Mouse (Mus musculus) forebrain, embryonic 14.5 days (tissue): Measurements from ENCODE around the gene Msmp. TPM values are rescaled to one million over a fixed set of nuclear protein-coding genes. Genes with fewer than 3 reads are reported as not detected.

Source experiments
- microRNA-seq: library from miRNA; unstranded; fragments of <30 nt; microRNA quantifications from one replicate; pipeline ENCODE4, GENCODE M21; 2016
- polyA plus RNA-seq: library from polyadenylated mRNA; unstranded; fragments of >200 nt; fragmentation: Nextera tagmentation; extraction: Ambion mirVana; gene quantifications from 2 replicates; pipeline ENCODE4 v1.2.1, GENCODE M21; 2014

Gene Msmp
- polyA plus RNA-seq, 1 experiment from 2014 or later, result 0.37 TPM

Small RNA genes lying within 50 kb of the gene (microRNA-seq; reads per million reads assigned to microRNA genes)
- not detected for gene Gm25262

Other genes with a start within 250 kb of the Msmp start
- 47.8 and 58.4 TPM in 2 replicates for gene Rusc2, start 202.5 kb downstream of the Msmp start, polyA plus RNA-seq
- 0.29 and 0.73 TPM in 2 replicates for gene Fam166b, start 155.4 kb downstream of the Msmp start, polyA plus RNA-seq
- 10.2 and 12.1 TPM in 2 replicates for gene Tesk1, start 142.6 kb downstream of the Msmp start, polyA plus RNA-seq
- 6.7 and 8.8 TPM in 2 replicates for gene Cd72, start 129.9 kb downstream of the Msmp start, polyA plus RNA-seq
- not detected in 2 replicates for gene Sit1, start 100.8 kb downstream of the Msmp start, polyA plus RNA-seq
- gene Ccdc107, start 91.6 kb downstream of the Msmp start, polyA plus RNA-seq, result 68.7 and 69.1 TPM in 2 replicates
- gene Arhgef39, start 84.8 kb downstream of the Msmp start, polyA plus RNA-seq, result 14.0 and 15.9 TPM in 2 replicates
- 0.22 TPM in 1 of 2 replicates, not detected in the other for gene Car9, start 77.5 kb downstream of the Msmp start, polyA plus RNA-seq
- 10.7 and 13.4 TPM in 2 replicates for gene Tpm2, start 60.7 kb downstream of the Msmp start, polyA plus RNA-seq
- 88.3 and 88.4 TPM in 2 replicates for gene Creb3, start 22.2 kb downstream of the Msmp start, polyA plus RNA-seq
- 50.1 and 50.4 TPM in 2 replicates for gene Tln1, start 21.8 kb downstream of the Msmp start, polyA plus RNA-seq
- gene Rgp1, start 5.8 kb downstream of the Msmp start, polyA plus RNA-seq, result 10.4 and 22.2 TPM in 2 replicates
- gene Gba2, start 5.6 kb downstream of the Msmp start, polyA plus RNA-seq, result 39.2 and 42.3 TPM in 2 replicates
- gene Npr2, start 47.4 kb upstream of the Msmp start, polyA plus RNA-seq, result 10.7 and 11.2 TPM in 2 replicates
- 4.2 and 5.7 TPM in 2 replicates for gene Spag8, start 69.1 kb upstream of the Msmp start, polyA plus RNA-seq
- 67.0 and 82.7 TPM in 2 replicates for gene Hint2, start 72.0 kb upstream of the Msmp start, polyA plus RNA-seq
- 5.6 and 7.3 TPM in 2 replicates for gene Tmem8b, start 84.5 kb upstream of the Msmp start, polyA plus RNA-seq
- gene Fam221b, start 84.7 kb upstream of the Msmp start, polyA plus RNA-seq, result 2.1 and 2.2 TPM in 2 replicates
- not detected in 2 replicates for gene Olfr70, start 116.3 kb upstream of the Msmp start, polyA plus RNA-seq
- gene Olfr71, start 125.8 kb upstream of the Msmp start, polyA plus RNA-seq, result not detected in 2 replicates
- 0.36 and 0.45 TPM in 2 replicates for gene Hrct1, start 142.7 kb upstream of the Msmp start, polyA plus RNA-seq
- gene Spaar, start 145.5 kb upstream of the Msmp start, polyA plus RNA-seq, result 0.06 TPM in 1 of 2 replicates, not detected in the other
- gene Olfr159, start 186.5 kb upstream of the Msmp start, polyA plus RNA-seq, result not detected in 2 replicates
- gene Olfr156, start 239.4 kb upstream of the Msmp start, polyA plus RNA-seq, result not detected in 2 replicates